Mouse (Mus musculus) liver, postnatal 0 days (tissue): Measurements from ENCODE around the gene Rgs6. TPM values are rescaled to one million over a fixed set of nuclear protein-coding genes. Genes with fewer than 3 reads are reported as not detected.

ENCODE experiments used
- ATAC-seq: fragments of 200-750 bp; cut with Nextera tagmentation; 2 replicates; pipeline ENCODE4 v1.8.0; 2017; ENCODE audit warnings: mild to moderate bottlenecking, moderate library complexity
- DNase-seq: peaks from one replicate; pipeline ENCODE4 v3.0.0-alpha.2; 2016
- H3K27ac ChIP-seq: fragments of 300-500 bp; sonication (generic); 2 replicates; pipeline ENCODE4 v1.5.1; 2014; ENCODE audit warnings: antibody characterized with exemption, moderate library complexity, mild to moderate bottlenecking, low read depth
- H3K27me3 ChIP-seq: fragments of 300-500 bp; sonication (generic); 2 replicates; pipeline ENCODE4 v1.6.1; 2014; ENCODE audit warnings: low read length, control low read depth, mixed read lengths; ENCODE audit not compliant: insufficient read depth
- H3K36me3 ChIP-seq: fragments of 300-500 bp; sonication (generic); replicated peaks from 2 replicates; pipeline ENCODE4 v1.6.1; 2014; ENCODE audit warnings: mild to moderate bottlenecking, control low read depth, low read length, moderate library complexity, mixed read lengths; ENCODE audit not compliant: insufficient read depth
- H3K4me1 ChIP-seq: fragments of 300-500 bp; sonication (generic); 2 replicates; pipeline ENCODE4 v1.6.1; 2014; ENCODE audit warnings: antibody characterized with exemption, mild to moderate bottlenecking, control low read depth; ENCODE audit not compliant: insufficient read depth
- H3K4me2 ChIP-seq: fragments of 300-500 bp; sonication (generic); 2 replicates; pipeline ENCODE4 v1.6.1; 2014; ENCODE audit warnings: low read depth, mild to moderate bottlenecking, low read length, moderate library complexity, mixed read lengths
- H3K4me3 ChIP-seq: fragments of 300-500 bp; sonication (generic); 2 replicates; pipeline ENCODE4 v1.5.1; 2014; ENCODE audit warnings: low read depth, low read length
- H3K9ac ChIP-seq: fragments of 300-500 bp; sonication (generic); replicated peaks from 2 replicates; pipeline ENCODE4 v1.6.1; 2014; ENCODE audit warnings: mild to moderate bottlenecking, moderate library complexity
- H3K9me3 ChIP-seq: fragments of 300-500 bp; sonication (generic); 2 replicates; pipeline ENCODE4 v1.6.1; 2016; ENCODE audit warnings: mild to moderate bottlenecking, control low read depth, low read length, mixed read lengths
- CTCF ChIP-seq: sonication (generic); IDR thresholded peaks from 2 replicates; pipeline ENCODE4 v1.5.1; 2016; ENCODE audit warnings: antibody characterized with exemption, low read depth
- EP300 ChIP-seq: IDR thresholded peaks from 2 replicates; pipeline ENCODE4 v1.6.1; 2016; ENCODE audit warnings: antibody characterized with exemption, low read depth, mild to moderate bottlenecking
- WGBS: fragments of 180-500 bp; shearing (Covaris S2); extraction: QIAGEN DNeasy Blood & Tissue Kit; methylation state at CpG from one replicate; pipeline ENCODE4 v1.1.7; 2014; ENCODE audit not compliant: insufficient replicate concordance; 5-methylcytosine and 5-hydroxymethylcytosine counted together
- polyA plus RNA-seq: library from polyadenylated mRNA; unstranded; fragments of >200 nt; fragmentation: Nextera tagmentation; extraction: Ambion mirVana; gene quantifications from 2 replicates; pipeline ENCODE4 v1.2.1, GENCODE M21; 2015

The Rgs6 gene
- polyA plus RNA-seq, 1 experiment from 2014 or later: 0.09 TPM

- Histone ChIP-seq H3K4me2 (no peak overlapping the region), H3K4me1 (no peaks in the 10 kb centered on the region)
- no peak for ATAC-seq
Observed at GRCm38 (mm10) chr12:82742955-82743354, 154.9 kb downstream of the Rgs6 start.

GRCm38 (mm10) chr12:82744026-82744425, 155.9 kb downstream of the Rgs6 start:
- Histone ChIP-seq H3K9ac (no peak overlapping the region), H3K4me1 (no peaks in the 10 kb centered on the region), H3K4me3 (no peak overlapping the region), H3K27me3 (no peaks in the 10 kb centered on the region), H3K4me2 (no peak overlapping the region), H3K27ac (no peak overlapping the region), H3K9me3 (no peaks in the 10 kb centered on the region), H3K36me3 (no peaks in the 10 kb centered on the region)
- 47% methylated on average over 3 of the region's 3 CpGs for WGBS
- TF ChIP-seq EP300: no peak
- no peak for TF ChIP-seq CTCF
- ATAC-seq (no peak), DNase-seq (no peak)

More at GRCm38 (mm10) chr12:82742955-82743354, 154.9 kb downstream of the Rgs6 start:
- H3K9me3 ChIP-seq: no peaks in the 10 kb centered on the region
- 55% methylated on average over 3 of the region's 3 CpGs for WGBS
- H3K36me3 ChIP-seq: no peaks in the 10 kb centered on the region
- H3K27me3 ChIP-seq: no peaks in the 10 kb centered on the region
- H3K9ac ChIP-seq: no peak overlapping the region
- no peak overlapping the region for H3K4me3 ChIP-seq
- DNase-seq: no peak
- no peak overlapping the region for H3K27ac ChIP-seq
- TF ChIP-seq EP300 (no peak), CTCF (no peak)

GRCm38 (mm10) chr12:82744826-82745225, 156.7 kb downstream of the Rgs6 start:
- no peak for DNase-seq
- no peak for ATAC-seq
- H3K4me1 ChIP-seq: no peaks in the 10 kb centered on the region
- TF ChIP-seq CTCF: no peak
- TF ChIP-seq EP300: no peak
- H3K27ac ChIP-seq: no peak overlapping the region
- H3K4me2 ChIP-seq: no peak overlapping the region
- WGBS: 49% methylated on average over 3 of the region's 3 CpGs
- no peak overlapping the region for H3K9ac ChIP-seq
- no peaks in the 10 kb centered on the region for H3K27me3 ChIP-seq
- no peaks in the 10 kb centered on the region for H3K36me3 ChIP-seq
- no peaks in the 10 kb centered on the region for H3K9me3 ChIP-seq
- H3K4me3 ChIP-seq: no peak overlapping the region

- no peak overlapping the region for H3K9ac ChIP-seq
- TF ChIP-seq CTCF (no peak), EP300 (no peak)
- DNase-seq (no peak), ATAC-seq (no peak)
- H3K27ac ChIP-seq: no peak overlapping the region
- WGBS: 52% methylated on average over 4 of the region's 4 CpGs
- no peak overlapping the region for H3K4me2 ChIP-seq
- H3K4me1 ChIP-seq: no peaks in the 10 kb centered on the region
- H3K27me3 ChIP-seq: no peaks in the 10 kb centered on the region
- H3K9me3 ChIP-seq: no peaks in the 10 kb centered on the region
- no peaks in the 10 kb centered on the region for H3K36me3 ChIP-seq
- H3K4me3 ChIP-seq: no peak overlapping the region
Observed at GRCm38 (mm10) chr12:82747099-82747498, 159.0 kb downstream of the Rgs6 start.

- Histone ChIP-seq H3K36me3 (no peaks in the 10 kb centered on the region), H3K4me1 (no peaks in the 10 kb centered on the region), H3K27me3 (no peaks in the 10 kb centered on the region), H3K9me3 (no peaks in the 10 kb centered on the region), H3K9ac (no peak overlapping the region), H3K27ac (no peak overlapping the region), H3K4me3 (no peak overlapping the region), H3K4me2 (no peak overlapping the region)
- ATAC-seq (no peak), DNase-seq (no peak)
- 61% methylated on average over 2 of the region's 2 CpGs for WGBS
- TF ChIP-seq EP300 (no peak), CTCF (no peak)
Observed at GRCm38 (mm10) chr12:82751846-82752245, 163.8 kb downstream of the Rgs6 start.

- Histone ChIP-seq H3K4me2 (no peak overlapping the region), H3K4me3 (no peak overlapping the region), H3K27ac (no peak overlapping the region), H3K27me3 (no peaks in the 10 kb centered on the region), H3K9me3 (no peaks in the 10 kb centered on the region), H3K9ac (no peak overlapping the region), H3K36me3 (no peaks in the 10 kb centered on the region), H3K4me1 (peaks cover 9% of the 10 kb centered on the region; the same call in 1 of the 2 replicates)
- no peak for ATAC-seq
- no peak for DNase-seq
- TF ChIP-seq EP300 (no peak), CTCF (no peak)
- 29% methylated on average over 3 of the region's 3 CpGs for WGBS
Observed at GRCm38 (mm10) chr12:82754501-82754900, 166.4 kb downstream of the Rgs6 start.

- WGBS: 45% methylated on average over 6 of the region's 6 CpGs
- H3K9ac ChIP-seq: no peak overlapping the region
- no peaks in the 10 kb centered on the region for H3K36me3 ChIP-seq
- no peak overlapping the region for H3K27ac ChIP-seq
- no peak for DNase-seq
- no peak overlapping the region for H3K4me2 ChIP-seq
- H3K4me3 ChIP-seq: no peak overlapping the region
- TF ChIP-seq CTCF (no peak), EP300 (no peak)
- peaks cover 9% of the 10 kb centered on the region; the same call in 1 of the 2 replicates for H3K4me1 ChIP-seq
- H3K27me3 ChIP-seq: no peaks in the 10 kb centered on the region
- H3K9me3 ChIP-seq: no peaks in the 10 kb centered on the region
- ATAC-seq: no peak
Observed at GRCm38 (mm10) chr12:82756756-82757155, 168.7 kb downstream of the Rgs6 start.
